Mouse (Mus musculus): ENCODE data around the gene Myh2.
A peak's percentile ranks its signal among the peaks of the same experiment; 100 is the strongest.

The Myh2 gene

DNA sequence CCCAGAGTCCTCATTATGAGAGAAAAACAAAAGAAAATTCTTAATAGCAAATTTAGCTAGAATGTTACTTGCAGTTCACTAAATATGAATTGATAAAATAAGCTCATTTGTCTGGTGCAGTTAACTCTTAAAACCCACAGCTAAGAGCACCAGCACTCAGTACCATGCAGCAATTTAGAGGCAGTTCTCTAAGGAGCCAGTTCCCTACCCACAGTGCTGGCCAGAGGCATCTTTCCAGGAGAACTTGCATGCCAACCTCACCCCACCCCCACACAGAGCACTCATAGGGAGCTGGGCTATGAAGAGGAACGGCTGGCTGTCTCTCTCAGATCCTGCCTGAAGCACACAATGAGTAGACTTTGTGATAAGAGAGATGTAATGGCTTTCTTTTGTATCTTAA lies 17.7 kb upstream of the Myh2 start:
- no peak for DNase-seq

DNA sequence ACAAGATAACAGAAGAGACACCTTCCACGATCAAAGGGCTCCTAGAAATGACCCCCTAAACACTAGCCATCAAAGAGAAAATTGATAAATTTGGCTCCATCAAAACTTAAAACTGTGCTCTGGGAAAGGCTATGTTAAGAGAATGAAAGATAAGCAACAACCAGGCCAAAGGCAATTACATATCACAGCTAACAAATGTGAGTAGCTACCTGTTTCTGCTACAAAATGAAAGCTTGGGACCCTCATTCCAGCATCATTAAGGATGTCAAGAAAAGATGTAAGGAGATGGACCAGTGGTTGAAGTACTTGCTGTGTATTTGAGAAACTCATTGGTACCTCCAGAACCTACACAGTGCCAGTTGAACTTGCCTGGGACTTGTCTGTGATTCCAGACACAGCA lies 17.0 kb upstream of the Myh2 start:
- DNase-seq, result no peak

DNA sequence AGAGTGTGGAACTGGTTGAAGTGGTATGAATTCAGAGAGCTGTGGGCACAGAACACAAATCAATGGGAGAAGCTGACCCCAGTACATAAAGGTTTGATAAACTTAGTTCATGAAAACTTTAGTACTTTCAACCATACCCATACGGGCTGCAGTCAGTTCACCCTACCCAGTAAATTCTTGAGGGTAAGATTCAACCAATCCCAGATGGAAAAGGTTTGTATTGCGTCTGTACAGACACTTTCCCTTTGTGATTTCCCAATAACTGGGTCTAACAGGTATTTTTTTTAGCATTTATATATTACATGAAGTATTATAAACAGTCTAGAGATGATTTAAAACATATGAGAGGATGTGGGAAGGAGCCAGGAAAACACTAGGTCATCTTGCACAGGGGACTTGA lies 15.2 kb upstream of the Myh2 start:
- DNase-seq, result no peak

DNA sequence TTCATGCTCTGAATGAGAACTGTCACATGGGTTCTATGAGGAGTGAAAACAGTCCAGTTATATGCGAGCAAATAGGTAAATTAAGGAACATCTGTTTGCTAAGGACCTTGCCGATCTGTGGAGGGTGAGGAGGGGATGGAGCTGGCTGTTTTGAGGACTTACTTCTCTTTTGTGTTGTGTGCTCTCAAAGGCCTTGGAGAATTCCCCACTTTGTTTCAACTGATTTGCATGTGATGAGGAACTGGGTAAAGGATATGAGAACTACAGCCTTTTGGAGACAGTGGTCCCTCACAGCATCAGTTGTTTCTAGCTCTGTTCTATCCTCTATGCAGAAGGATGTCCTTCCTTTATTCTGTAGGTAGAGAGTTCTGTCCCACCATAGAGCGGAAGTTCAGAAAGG lies 10.7 kb upstream of the Myh2 start:
- DNase-seq, result peak; percentile 18 to 20

DNA sequence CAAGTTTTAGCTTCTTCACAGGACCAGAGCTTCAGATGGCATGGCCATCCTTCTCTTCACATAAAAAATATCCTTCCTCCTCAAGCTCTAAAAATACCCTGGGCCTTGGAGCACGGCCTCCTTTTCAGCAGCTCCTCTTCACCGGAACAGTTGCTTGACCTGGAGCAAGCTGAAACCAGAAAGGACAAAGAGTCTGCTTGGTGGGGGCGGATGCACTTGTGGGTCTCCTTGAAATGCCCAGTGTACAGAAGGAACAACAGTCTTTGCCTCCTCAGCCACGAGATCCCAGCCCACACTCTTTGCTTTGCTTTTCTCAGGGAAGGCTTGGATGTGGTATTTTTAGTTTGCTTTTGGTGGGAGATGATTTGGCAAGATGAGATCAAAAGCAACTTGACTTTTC lies 7.1 kb upstream of the Myh2 start:
- DNase-seq, result no peak

- no peak for DNase-seq
These were observed 6.0 kb upstream of the Myh2 start for GRCm38 (mm10) chr11:67164851-67165250.

- no peak for DNase-seq
These were observed 1.5 kb upstream of the Myh2 start for GRCm38 (mm10) chr11:67169301-67169700.

DNA sequence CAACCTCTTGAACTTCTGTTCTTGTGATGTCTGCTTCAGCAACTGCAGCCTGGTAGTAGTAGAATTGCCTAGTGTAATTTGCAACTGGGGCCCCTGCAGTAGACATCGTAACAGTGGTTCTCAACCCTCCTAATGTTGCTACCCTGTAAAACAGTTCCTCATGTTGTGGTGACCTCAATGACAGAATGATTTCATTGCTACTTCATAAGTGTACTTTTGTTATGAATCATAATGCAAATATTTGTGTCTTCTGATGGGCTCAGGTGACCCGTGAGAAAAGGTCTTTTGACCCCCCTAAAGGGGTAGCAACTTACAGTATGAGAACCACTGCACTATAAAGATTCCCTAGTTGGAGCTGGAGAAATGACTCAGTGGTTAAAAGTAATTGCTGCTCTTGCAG lies 1.6 kb downstream of the Myh2 start:
- DNase-seq, result no peak

DNA sequence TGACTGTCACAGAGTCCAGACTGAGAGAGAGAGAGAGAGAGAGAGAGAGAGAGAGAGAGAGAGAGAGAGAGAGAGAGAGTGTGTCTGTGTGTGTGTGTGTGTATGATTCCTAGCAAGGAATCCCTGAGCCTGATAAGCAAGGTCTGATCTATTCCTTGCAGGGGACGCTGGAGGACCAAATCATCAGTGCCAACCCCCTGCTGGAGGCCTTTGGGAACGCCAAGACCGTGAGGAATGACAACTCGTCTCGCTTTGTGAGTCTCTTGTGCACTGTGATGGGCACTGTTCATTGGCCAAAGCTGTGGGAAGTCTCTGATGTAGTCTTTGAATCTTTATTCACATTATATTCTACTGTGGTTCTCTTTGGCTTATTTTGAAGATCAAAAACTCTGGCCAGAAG lies 5.5 kb downstream of the Myh2 start:
- no peak for DNase-seq

DNA sequence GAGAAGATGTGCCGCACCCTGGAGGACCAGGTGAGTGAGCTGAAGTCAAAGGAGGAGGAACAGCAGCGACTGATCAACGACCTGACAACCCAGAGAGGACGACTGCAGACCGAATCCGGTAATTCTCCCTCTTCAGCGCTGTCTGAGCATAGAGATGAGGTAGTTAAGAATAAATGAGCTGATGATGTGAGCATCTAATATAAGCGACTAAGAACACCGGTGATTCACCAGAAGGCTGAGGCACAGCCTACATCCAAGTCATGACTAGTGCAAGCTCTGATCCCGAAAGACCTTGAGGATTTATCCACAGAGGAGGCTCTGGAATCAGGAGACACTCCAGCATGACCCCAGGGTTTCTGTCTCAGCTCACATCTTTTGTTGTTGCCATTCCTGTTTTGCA lies 19.5 kb downstream of the Myh2 start:
- no peak for DNase-seq

DNA sequence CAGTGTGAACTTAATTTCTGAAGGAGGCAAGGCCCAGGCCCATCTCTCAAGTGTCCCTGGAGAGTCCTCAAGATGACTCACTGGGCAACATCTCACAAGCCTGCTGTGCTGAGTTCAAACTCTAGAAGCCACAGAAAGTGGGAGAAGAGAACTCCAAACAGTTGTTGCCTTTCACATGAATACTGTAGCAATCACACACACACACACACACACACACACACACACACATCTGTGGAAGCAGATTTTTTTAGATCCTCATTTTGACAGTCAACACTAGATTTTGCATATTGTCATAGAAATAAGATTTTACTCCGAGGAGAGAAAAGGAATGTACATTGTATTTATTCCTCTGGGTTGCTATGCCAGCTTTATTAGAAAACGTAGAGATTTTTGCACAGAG lies 20.0 kb downstream of the Myh2 start:
- DNase-seq, result no peak

DNA sequence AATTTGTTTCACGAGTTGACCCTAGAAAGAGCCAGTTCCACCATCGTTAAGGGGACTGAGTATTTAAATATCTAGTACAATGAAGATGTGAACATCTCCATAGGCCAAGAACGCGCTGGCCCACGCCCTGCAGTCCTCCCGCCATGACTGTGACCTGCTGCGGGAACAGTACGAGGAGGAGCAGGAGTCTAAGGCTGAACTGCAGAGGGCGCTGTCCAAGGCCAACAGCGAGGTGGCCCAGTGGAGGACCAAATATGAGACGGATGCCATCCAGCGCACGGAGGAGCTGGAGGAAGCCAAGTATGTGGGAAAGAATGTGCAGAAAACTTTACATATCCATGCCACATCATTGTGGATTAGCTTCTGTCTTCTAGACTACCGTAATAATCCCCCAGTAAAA lies 20.7 kb downstream of the Myh2 start:
- no peak for DNase-seq

- no peak for DNase-seq
These were observed 28.5 kb downstream of the Myh2 start for GRCm38 (mm10) chr11:67199321-67199720.

DNA sequence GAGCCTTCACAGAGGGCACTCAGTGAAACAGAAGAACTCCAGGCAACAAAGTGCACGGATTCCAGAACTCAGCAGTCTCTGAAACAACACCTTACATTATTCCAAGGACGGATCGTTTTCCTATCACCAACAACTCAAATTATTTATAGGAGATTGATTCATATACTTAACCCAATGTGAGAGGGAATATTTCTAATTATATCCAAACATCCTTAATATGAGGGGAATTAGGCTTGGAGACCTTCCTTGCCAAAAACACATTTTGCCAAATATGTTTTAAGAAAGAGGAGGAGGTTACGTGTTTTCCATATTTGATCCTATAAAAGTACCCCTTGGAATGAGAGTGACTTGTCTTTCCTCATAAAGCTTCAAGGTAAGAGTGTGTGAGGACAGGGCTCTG lies 28.9 kb downstream of the Myh2 start, which contains the start of gene Myh1:
TSS of gene Myh1 (plus strand) at position 301 of the 400 bp plus-strand sequence.
- DNase-seq, result no peak

- DNase-seq, result no peak
These were observed 33.9 kb downstream of the Myh2 start for GRCm38 (mm10) chr11:67204766-67205165.

- DNase-seq, result no peak
These were observed 51.0 kb downstream of the Myh2 start for GRCm38 (mm10) chr11:67221803-67222202.

- DNase-seq, result no peak
These were observed 53.6 kb downstream of the Myh2 start for GRCm38 (mm10) chr11:67224466-67224865.

GRCm38 (mm10) chr11:67228731-67229130 lies 57.9 kb downstream of the Myh2 start:
- DNase-seq, result no peak

GRCm38 (mm10) chr11:67229166-67229565 lies 58.3 kb downstream of the Myh2 start:
- no peak for DNase-seq

DNA sequence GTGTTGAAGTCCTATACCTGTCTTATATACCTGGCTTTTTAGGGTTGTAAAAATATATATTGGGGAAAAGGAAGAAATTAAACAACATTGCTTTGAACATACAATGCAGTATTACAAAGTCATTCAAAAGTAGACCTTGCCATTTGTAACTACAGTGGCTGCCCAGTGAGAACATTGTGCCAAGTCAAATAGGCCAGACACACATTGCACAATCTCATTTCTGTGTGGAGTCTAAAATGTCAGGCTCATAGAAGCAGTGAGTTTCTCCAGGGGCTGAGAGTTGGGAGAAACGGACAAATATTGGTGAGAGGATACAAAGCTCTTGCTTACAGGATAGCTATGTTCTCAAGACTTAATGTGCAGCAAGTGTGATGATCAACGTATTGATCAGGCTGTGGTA lies 59.1 kb downstream of the Myh2 start:
- DNase-seq, result no peak

DNA sequence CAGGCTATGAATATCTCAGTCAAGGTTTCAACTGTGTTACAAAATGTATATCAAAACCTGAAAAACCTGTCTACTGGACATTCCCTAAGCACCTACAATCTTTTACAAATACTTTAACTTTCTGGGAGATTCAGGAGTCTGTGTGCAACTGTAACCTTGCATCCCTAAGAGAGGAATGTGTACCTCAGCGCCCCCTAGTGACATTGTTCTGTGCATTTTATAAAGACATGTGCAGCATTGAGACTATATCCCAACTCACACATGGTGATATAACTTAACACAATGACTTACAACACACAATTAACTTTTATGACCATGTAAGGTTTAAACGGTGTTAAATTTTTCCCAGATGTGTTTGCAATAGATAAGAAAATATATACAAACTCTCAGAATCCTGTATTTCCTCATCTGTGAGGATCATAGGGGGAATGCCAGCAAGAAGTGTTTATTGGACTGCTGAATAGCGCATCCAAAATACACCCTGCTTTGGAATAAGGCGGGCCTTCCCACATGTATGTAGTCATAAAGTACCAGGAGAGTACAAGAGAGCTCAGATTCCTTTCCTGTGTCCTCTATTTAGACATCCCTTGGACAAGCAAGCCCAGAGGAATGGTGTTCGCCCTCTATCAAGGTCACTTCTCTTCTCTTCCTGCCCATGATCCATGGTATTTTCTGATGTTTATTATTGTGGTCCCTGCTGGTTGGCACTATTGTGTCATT lies 65.0 kb downstream of the Myh2 start:
- DNase-seq, result peak; percentile 44 to 47

DNA sequence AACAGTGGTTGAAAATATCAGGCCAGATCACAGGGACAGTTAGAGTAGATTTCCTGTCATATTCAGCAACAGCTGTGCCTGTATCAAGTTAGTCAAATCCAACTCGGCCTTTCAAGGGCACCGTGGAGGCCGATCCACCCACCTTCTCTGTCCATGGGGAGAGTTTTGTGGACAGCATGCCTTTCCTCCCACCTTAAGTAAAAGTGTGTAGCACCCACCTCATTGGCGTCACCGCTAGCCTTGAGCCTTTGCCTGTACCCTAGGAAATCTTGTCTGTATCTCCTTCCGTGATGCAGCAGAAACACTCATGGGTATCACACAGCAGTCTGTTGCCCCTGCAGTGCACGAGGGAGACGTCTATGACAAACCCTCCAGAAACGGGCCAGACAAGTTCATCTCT lies 66.0 kb downstream of the Myh2 start:
- DNase-seq, result no peak

- DNase-seq, result no peak
These were observed 66.8 kb downstream of the Myh2 start, which contains the start of gene Myh4 for GRCm38 (mm10) chr11:67237481-67238079. TSS of gene Myh4 (plus strand) at chr11:67238029.

DNA sequence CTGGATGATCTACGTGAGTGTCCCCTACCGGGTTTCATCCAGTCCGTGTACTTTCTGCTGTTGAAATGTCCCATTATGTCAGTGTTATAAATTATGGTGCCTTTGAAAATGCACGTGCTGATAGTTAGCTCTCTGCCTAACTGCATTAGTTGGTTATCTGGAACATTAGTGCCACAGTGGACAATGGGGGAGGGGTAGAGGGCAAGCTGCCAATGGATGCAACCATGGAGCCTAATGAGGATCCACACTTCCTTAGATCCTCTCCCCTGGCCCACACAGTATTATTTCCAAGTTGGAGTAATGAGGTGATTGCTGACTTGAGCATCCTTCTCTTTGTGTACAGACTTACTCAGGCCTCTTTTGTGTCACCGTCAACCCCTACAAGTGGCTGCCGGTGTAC lies 70.2 kb downstream of the Myh2 start:
- no peak for DNase-seq

All from B cell, adult 2 months (primary cell).